Mouse (Mus musculus) MEL (cell line): ENCODE measurements at regions not wholly inside any gene's neighbourhood (a gene's known extent, or its start where the extent isn't known, plus 50 kb on each side); places are given as distances from the start of the nearest gene placed in this dataset.

ENCODE experiments used
- DNase-seq: peaks from one replicate; pipeline ENCODE4 v3.0.0; 2011; ENCODE audit warnings: low read depth, low spot score
- H3K27ac ChIP-seq: 2 replicates; pipeline ENCODE4 v1.5.1; 2012; ENCODE audit warnings: low read depth, mild to moderate bottlenecking, control low read depth, low read length, moderate library complexity; ENCODE audit not compliant: control insufficient read depth
- H3K27me3 ChIP-seq, 2 experiments: fragments of 150-350 bp in 1 of 2; sonication (generic) in 1 of 2; 2 replicates each; pipeline ENCODE4 v1.6.1; 2012; ENCODE audit warnings: low read length in 2 of 2, mild to moderate bottlenecking in 2 of 2, improper control_type of control experiment in 1 of 2, moderate library complexity in 1 of 2; ENCODE audit not compliant: insufficient read depth in 2 of 2, control insufficient read depth in 1 of 2
- H3K36me3 ChIP-seq, 2 experiments: 2 replicates each; pipeline ENCODE4 v1.6.1; 2012 to 2014; ENCODE audit warnings: low read length in 2 of 2, improper control_type of control experiment in 1 of 2, inconsistent platforms in 1 of 2, mild to moderate bottlenecking in 1 of 2; ENCODE audit not compliant: insufficient read depth in 2 of 2, control insufficient read depth in 1 of 2
- H3K4me1 ChIP-seq, 2 experiments: fragments of 150-350 bp in 1 of 2; sonication (generic) in 1 of 2; 2 replicates each; pipeline ENCODE4 v1.6.1; 2012; ENCODE audit warnings: low read length in 2 of 2, improper control_type of control experiment in 1 of 2, mild to moderate bottlenecking in 1 of 2; ENCODE audit not compliant: insufficient read depth in 2 of 2, control insufficient read depth in 1 of 2
- H3K4me3 ChIP-seq, 2 experiments: fragments of 150-350 bp in 1 of 2; sonication (generic) in 1 of 2; 2 replicates each; pipeline ENCODE4 v1.5.1; 2012; ENCODE audit warnings: low read depth in 2 of 2, low read length in 2 of 2, mild to moderate bottlenecking in 2 of 2, moderate library complexity in 2 of 2, control low read depth in 1 of 2, improper control_type of control experiment in 1 of 2; ENCODE audit not compliant: control insufficient read depth in 1 of 2, insufficient read depth in 1 of 2
- H3K79me2 ChIP-seq: 2 replicates; pipeline ENCODE4 v1.6.1; 2012; ENCODE audit warnings: mild to moderate bottlenecking, low read length, moderate library complexity; ENCODE audit not compliant: control insufficient read depth, poor library complexity, insufficient read depth
- H3K9ac ChIP-seq: 2 replicates; pipeline ENCODE4 v1.6.1; 2012; ENCODE audit warnings: low read depth, mild to moderate bottlenecking, control low read depth, low read length, moderate library complexity; ENCODE audit not compliant: control insufficient read depth, poor library complexity, severe bottlenecking
- H3K9me3 ChIP-seq: fragments of 150-350 bp; sonication (generic); replicated peaks from 2 replicates; pipeline ENCODE4 v1.6.1; 2012; ENCODE audit warnings: mild to moderate bottlenecking, low read length, improper control_type of control experiment, moderate library complexity; ENCODE audit not compliant: insufficient read depth
- CHD2 ChIP-seq: IDR thresholded peaks from 2 replicates; pipeline ENCODE4 v1.6.1; 2011; ENCODE audit warnings: low read length, improper control_type of control experiment
- CTCF ChIP-seq, 3 experiments: IDR thresholded peaks in 2 of 3; conservative IDR thresholded peaks in 1 of 3; 2 replicates each; pipeline ENCODE4 v1.5.1; 2011 to 2012; ENCODE audit warnings: low read length in 3 of 3, low read depth in 2 of 3, mild to moderate bottlenecking in 2 of 3, improper control_type of control experiment in 1 of 3, inconsistent platforms in 1 of 3, mixed read lengths in 1 of 3, moderate library complexity in 1 of 3; ENCODE audit not compliant: control insufficient read depth in 1 of 3, insufficient read depth in 1 of 3, poor library complexity in 1 of 3, severe bottlenecking in 1 of 3
- E2F4 ChIP-seq: IDR thresholded peaks from 2 replicates; pipeline ENCODE4 v1.6.1; 2011; ENCODE audit warnings: low read depth, low read length, improper control_type of control experiment, borderline replicate concordance
- ELF1 ChIP-seq: IDR thresholded peaks from 2 replicates; pipeline ENCODE4 v1.6.1; 2014; ENCODE audit warnings: low read depth, mild to moderate bottlenecking, inconsistent platforms, low read length, improper control_type of control experiment, moderate library complexity
- EP300 ChIP-seq, 2 experiments: IDR thresholded peaks; 2 replicates each; pipeline ENCODE4 v1.6.1; 2011; ENCODE audit warnings: improper control_type of control experiment in 2 of 2, low read length in 2 of 2, low read depth in 1 of 2, mild to moderate bottlenecking in 1 of 2
- ETS1 ChIP-seq: IDR thresholded peaks from 2 replicates; pipeline ENCODE4 v1.6.1; 2012; ENCODE audit warnings: low read depth, mild to moderate bottlenecking, inconsistent platforms, low read length, improper control_type of control experiment, moderate library complexity
- GABPA ChIP-seq: IDR thresholded peaks from 2 replicates; pipeline ENCODE4 v1.6.1; 2012; ENCODE audit warnings: low read depth, mild to moderate bottlenecking, inconsistent platforms, low read length, improper control_type of control experiment, moderate library complexity
- HCFC1 ChIP-seq: IDR thresholded peaks from 2 replicates; pipeline ENCODE4 v1.6.1; 2012; ENCODE audit warnings: low read depth, mild to moderate bottlenecking, inconsistent platforms, low read length, improper control_type of control experiment, moderate library complexity
- JUND ChIP-seq: IDR thresholded peaks from 2 replicates; pipeline ENCODE4 v1.6.1; 2011; ENCODE audit warnings: low read depth, mild to moderate bottlenecking, improper control_type of control experiment, low read length
- MAFK ChIP-seq: IDR thresholded peaks from 2 replicates; pipeline ENCODE4 v1.6.1; 2011; ENCODE audit warnings: low read depth, mild to moderate bottlenecking, low read length, improper control_type of control experiment, borderline replicate concordance
- MAX ChIP-seq: IDR thresholded peaks from 2 replicates; pipeline ENCODE4 v1.6.1; 2011; ENCODE audit warnings: low read length, improper control_type of control experiment
- MAZ ChIP-seq: IDR thresholded peaks from 2 replicates; pipeline ENCODE4 v1.6.1; 2012; ENCODE audit warnings: low read depth, mild to moderate bottlenecking, inconsistent platforms, low read length, improper control_type of control experiment
- MEF2A ChIP-seq: IDR thresholded peaks from 2 replicates; pipeline ENCODE4 v1.6.1; 2014; ENCODE audit warnings: low read depth, mild to moderate bottlenecking, inconsistent platforms, low read length, improper control_type of control experiment; ENCODE audit not compliant: poor library complexity, insufficient replicate concordance, severe bottlenecking; ENCODE audit errors: extremely low read depth
- MXI1 ChIP-seq: IDR thresholded peaks from 2 replicates; pipeline ENCODE4 v1.6.1; 2011; ENCODE audit warnings: mild to moderate bottlenecking, low read depth, low read length, improper control_type of control experiment
- NELFE ChIP-seq: IDR thresholded peaks from 2 replicates; pipeline ENCODE4 v1.6.1; 2011; ENCODE audit warnings: low read depth, low read length, improper control_type of control experiment
- POLR2A ChIP-seq, 2 experiments: IDR thresholded peaks; 2 replicates each; pipeline ENCODE4 v1.6.1; 2011 to 2012; ENCODE audit warnings: low read length in 2 of 2, mild to moderate bottlenecking in 2 of 2, control low read depth in 1 of 2, improper control_type of control experiment in 1 of 2, low read depth in 1 of 2, moderate library complexity in 1 of 2; ENCODE audit not compliant: control insufficient read depth in 1 of 2, insufficient read depth in 1 of 2, poor library complexity in 1 of 2
- POLR2AphosphoS2 ChIP-seq: IDR thresholded peaks from 2 replicates; pipeline ENCODE4 v1.6.1; 2011; ENCODE audit warnings: low read length, improper control_type of control experiment
- RAD21 ChIP-seq: IDR thresholded peaks from 2 replicates; pipeline ENCODE4 v1.6.1; 2011; ENCODE audit warnings: mild to moderate bottlenecking, low read depth, low read length, improper control_type of control experiment
- RCOR1 ChIP-seq: IDR thresholded peaks from 2 replicates; pipeline ENCODE4 v1.6.1; 2012; ENCODE audit warnings: low read depth, mild to moderate bottlenecking, inconsistent platforms, low read length, improper control_type of control experiment
- SIN3A ChIP-seq: IDR thresholded peaks from 2 replicates; pipeline ENCODE4 v1.6.1; 2012; ENCODE audit warnings: low read length, improper control_type of control experiment, inconsistent platforms
- TAL1 ChIP-seq: IDR thresholded peaks from 2 replicates; pipeline ENCODE4 v1.6.1; 2012; ENCODE audit warnings: mild to moderate bottlenecking, inconsistent platforms, low read length, moderate library complexity, mixed read lengths
- TBP ChIP-seq: IDR thresholded peaks from 2 replicates; pipeline ENCODE4 v1.8.0; 2011; ENCODE audit warnings: low read depth, low read length, improper control_type of control experiment
- TCF12 ChIP-seq: IDR thresholded peaks from 2 replicates; pipeline ENCODE4 v1.6.1; 2014; ENCODE audit warnings: low read depth, mild to moderate bottlenecking, inconsistent platforms, low read length, improper control_type of control experiment, moderate library complexity
- USF1 ChIP-seq: IDR thresholded peaks from 2 replicates; pipeline ENCODE4 v1.6.1; 2014; ENCODE audit warnings: low read depth, mild to moderate bottlenecking, inconsistent platforms, low read length, improper control_type of control experiment, moderate library complexity
- USF2 ChIP-seq, 2 experiments: IDR thresholded peaks; 2 replicates each; pipeline ENCODE4 v1.6.1; 2011 to 2012; ENCODE audit warnings: improper control_type of control experiment in 2 of 2, low read length in 2 of 2, borderline replicate concordance in 1 of 2, inconsistent platforms in 1 of 2, low read depth in 1 of 2, mild to moderate bottlenecking in 1 of 2; ENCODE audit not compliant: insufficient read depth in 1 of 2
- ZKSCAN1 ChIP-seq: IDR thresholded peaks from 2 replicates; pipeline ENCODE4 v1.6.1; 2012; ENCODE audit warnings: low read depth, mild to moderate bottlenecking, inconsistent platforms, low read length, improper control_type of control experiment, moderate library complexity
- ZMIZ1 ChIP-seq: IDR thresholded peaks from 2 replicates; pipeline ENCODE4 v1.6.1; 2012; ENCODE audit warnings: low read depth, mild to moderate bottlenecking, inconsistent platforms, low read length, improper control_type of control experiment, moderate library complexity
- ZNF384 ChIP-seq: IDR thresholded peaks from 2 replicates; pipeline ENCODE4 v1.6.1; 2012; ENCODE audit warnings: low read depth, mild to moderate bottlenecking, inconsistent platforms, low read length, improper control_type of control experiment

DNA sequence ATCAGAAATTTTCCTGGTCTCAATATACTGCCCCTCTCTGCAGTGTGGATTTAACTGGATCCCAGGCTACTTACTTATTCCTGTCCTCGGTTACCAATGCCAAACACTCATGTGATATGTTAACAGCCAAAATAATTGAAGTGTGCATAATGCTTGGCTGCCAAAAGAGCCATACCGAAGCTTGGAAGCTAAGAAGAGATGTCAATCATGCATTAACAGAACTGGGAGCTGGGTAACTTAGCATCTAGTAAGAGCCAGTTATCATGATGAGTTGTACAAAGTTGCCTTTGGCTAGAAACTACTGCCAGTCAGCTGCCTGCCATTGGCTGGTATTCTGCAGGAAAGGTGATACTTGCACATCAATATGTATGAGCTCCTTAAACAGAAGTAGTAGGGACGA is 141.3 kb upstream of the Gpc6 start:
- Histone ChIP-seq H3K27ac (no peak overlapping the region), H3K4me1 (no peaks in the 10 kb centered on the region), H3K36me3 (no peaks in the 10 kb centered on the region), H3K4me3 (no peak overlapping the region), H3K79me2 (no peaks in the 10 kb centered on the region)
- DNase-seq: no peak
- no peak for TF ChIP-seq POLR2AphosphoS2
- no peak for TF ChIP-seq ELF1
- no peak for TF ChIP-seq ZKSCAN1
- no peak for TF ChIP-seq ZMIZ1
- TF ChIP-seq TBP: no peak
- no peak for TF ChIP-seq CTCF (IDR thresholded peaks at IDR 0.05 in 2 of 3, conservative IDR thresholded peaks at IDR 0.05 in 1 of 3; ENCODE audit: control insufficient read depth in 1 of 3, insufficient read depth in 1 of 3, low read depth in 2 of 3, low read length in 3 of 3, poor library complexity in 1 of 3, severe bottlenecking in 1 of 3)
- no peak for TF ChIP-seq EP300 (IDR thresholded peaks at IDR 0.05; ENCODE audit: low read depth in 1 of 2, low read length in 2 of 2)
- no peak for TF ChIP-seq USF1
- TF ChIP-seq, all 39 proteins: peak for 0
- no peaks in the 10 kb centered on the region for H3K27me3 ChIP-seq
- H3K9me3 ChIP-seq: no peaks in the 10 kb centered on the region
- H3K9ac ChIP-seq: no peak overlapping the region

GRCm38 (mm10) chr14:116806504-116806903 is 118.6 kb upstream of the Gpc6 start:
- H3K27ac ChIP-seq: no peak overlapping the region
- H3K4me1 ChIP-seq: no peaks in the 10 kb centered on the region; a peak in 1 of 4 replicates
- H3K36me3 ChIP-seq: no peaks in the 10 kb centered on the region
- no peaks in the 10 kb centered on the region for H3K9me3 ChIP-seq
- H3K27me3 ChIP-seq: no peaks in the 10 kb centered on the region
- no peak overlapping the region for H3K4me3 ChIP-seq
- DNase-seq: no peak
- TF ChIP-seq MAFK (no peak), CHD2 (no peak), GABPA (no peak), MXI1 (no peak), MAZ (no peak), ZNF384 (no peak), SIN3A (no peak), TCF12 (no peak), RAD21 (no peak)
- no peak overlapping the region for H3K9ac ChIP-seq
- no peaks in the 10 kb centered on the region for H3K79me2 ChIP-seq

- DNase-seq: no peak
- no peaks in the 10 kb centered on the region for H3K79me2 ChIP-seq
- H3K27ac ChIP-seq: no peak overlapping the region
- H3K36me3 ChIP-seq: no peaks in the 10 kb centered on the region
- no peaks in the 10 kb centered on the region for H3K27me3 ChIP-seq
- H3K4me1 ChIP-seq: no peaks in the 10 kb centered on the region
- no peaks in the 10 kb centered on the region for H3K9me3 ChIP-seq
- H3K4me3 ChIP-seq: no peak overlapping the region
- no peak overlapping the region for H3K9ac ChIP-seq
- TF ChIP-seq POLR2A (IDR thresholded peaks at IDR 0.05; ENCODE audit: control insufficient read depth in 1 of 2, insufficient read depth in 1 of 2, low read depth in 1 of 2, low read length in 2 of 2, poor library complexity in 1 of 2) (no peak), TAL1 (no peak), POLR2AphosphoS2 (no peak), E2F4 (no peak), TBP (no peak), TCF12 (no peak), ELF1 (no peak), MAFK (no peak), ETS1 (no peak), RCOR1 (no peak), ZKSCAN1 (no peak), MAX (no peak), JUND (no peak), MEF2A (no peak), CHD2 (no peak), HCFC1 (no peak), NELFE (no peak), USF2 (IDR thresholded peaks at IDR 0.05; ENCODE audit: borderline replicate concordance in 1 of 2, insufficient read depth in 1 of 2, low read depth in 1 of 2, low read length in 2 of 2) (no peak)
These were observed 116.5 kb upstream of the Gpc6 start for GRCm38 (mm10) chr14:116808581-116808980.
